Mouse (Mus musculus) heart, postnatal 25 days (tissue): ENCODE data around the gene Slc35b3. TPM values are rescaled to one million over a fixed set of nuclear protein-coding genes. Genes with fewer than 3 reads are reported as not detected.

Source experiments
- DNase-seq: peaks from one replicate; pipeline ENCODE4 v3.0.0; 2022; ENCODE audit warnings: low spot score
- intact Hi-C: fragments of 180-260 bp; cut with DNase I; formaldehyde crosslinking; loops from one replicate; pipeline ENCODE4 v1.15.1; 2025
- total RNA-seq, 2 experiments: library from RNA; stranded (reverse); gene quantifications; 2 replicates each; pipeline ENCODE4 v1.2.3; 2021

The Slc35b3 gene
- total RNA-seq, 2 experiments from 2014 or later, result 4.3 to 4.6 TPM

DNA sequence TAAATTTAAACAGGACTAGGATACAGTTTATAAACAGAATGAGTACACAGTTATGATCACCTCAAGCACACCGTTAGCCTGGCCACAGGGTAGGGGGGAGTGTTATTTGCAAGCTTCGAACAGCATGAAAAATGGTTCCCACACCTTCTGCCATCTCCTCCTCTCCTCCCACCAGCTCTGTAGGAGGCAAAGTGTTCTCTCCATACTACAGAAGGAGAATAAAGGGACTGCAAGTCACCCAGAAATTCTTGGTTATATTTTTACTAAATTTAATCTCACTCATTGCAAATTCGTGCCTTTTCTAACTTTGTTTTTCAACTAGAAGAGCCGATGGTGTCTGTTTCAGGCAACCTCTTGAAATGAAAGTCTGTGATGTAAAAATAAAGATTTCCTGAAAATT, 18.9 kb downstream of the Slc35b3 start:
- intact Hi-C loops, result no loop called here
- DNase-seq, result no peak

DNA sequence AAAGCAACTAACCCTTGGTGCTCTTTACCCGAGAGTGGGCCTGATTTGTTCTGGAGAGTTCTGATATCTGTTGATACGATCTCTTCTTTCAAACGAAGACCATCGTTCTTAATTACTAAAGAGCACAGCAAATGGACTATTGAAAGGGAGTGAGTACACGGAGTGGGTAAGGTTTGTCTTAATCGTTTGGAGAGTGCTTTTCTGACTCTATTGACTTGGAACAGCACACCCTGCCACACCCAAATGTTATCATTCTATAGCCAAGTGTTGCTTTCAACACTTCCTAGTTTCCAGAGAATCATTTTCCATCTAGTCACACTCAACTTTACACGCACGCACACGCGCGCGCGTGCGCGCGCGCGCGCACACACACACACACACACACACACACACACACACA, 19.4 kb downstream of the Slc35b3 start:
- intact Hi-C loops, result no loop called here
- no peak for DNase-seq

DNA sequence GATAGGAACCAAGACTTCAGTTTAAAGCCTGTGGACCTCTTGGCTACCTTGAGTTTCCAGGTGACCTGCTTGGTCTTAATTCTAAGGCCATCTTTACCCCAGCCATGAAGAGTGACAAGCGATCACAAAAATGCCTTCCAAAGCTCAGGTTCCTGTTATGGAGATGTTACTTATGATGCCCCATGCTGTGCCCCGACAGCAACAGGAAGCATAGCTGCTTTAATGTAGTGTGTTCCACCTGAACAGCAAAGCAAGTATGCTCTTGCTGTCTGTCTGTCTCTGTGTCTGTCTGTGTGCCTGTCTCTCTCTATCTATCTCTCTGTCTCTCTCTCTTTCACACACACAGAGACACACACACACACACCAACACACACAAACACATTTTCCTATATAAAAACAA, 22.2 kb downstream of the Slc35b3 start:
- intact Hi-C loops, result no loop called here
- no peak for DNase-seq

- no peak for DNase-seq
- intact Hi-C loops, result no loop called here
Measured at GRCm38 (mm10) chr13:38936860-38937471, 23.7 kb downstream of the Slc35b3 start.

DNA sequence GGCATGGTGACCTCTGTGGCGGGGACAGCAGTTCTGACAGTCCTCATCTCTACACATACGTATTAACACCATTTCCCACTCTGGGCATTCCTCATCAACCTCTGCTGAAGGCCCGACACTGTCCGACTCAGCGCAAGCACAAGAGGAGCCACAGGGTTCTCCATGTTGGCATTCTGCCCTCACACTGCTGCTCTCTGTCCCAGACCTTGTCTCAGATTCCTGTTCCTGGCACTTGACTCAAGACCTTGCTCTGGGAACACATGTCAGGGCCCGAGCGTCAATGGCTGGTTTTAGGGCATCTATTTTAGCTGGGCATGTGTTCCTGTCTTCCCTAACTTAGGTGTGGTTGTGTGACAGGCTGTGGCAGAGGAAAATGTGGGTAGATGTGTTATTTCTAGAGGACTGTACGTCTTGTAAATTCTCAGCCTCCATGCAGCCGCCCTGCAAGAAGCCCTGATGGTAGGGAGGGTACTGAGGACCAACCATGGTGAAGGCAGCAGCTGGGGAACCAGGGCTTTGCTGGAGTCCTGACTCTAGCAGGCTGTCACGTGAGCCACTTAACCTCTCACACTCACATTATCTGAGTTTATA, 24.7 kb downstream of the Slc35b3 start:
- intact Hi-C loops, result no loop called here
- no peak for DNase-seq

DNA sequence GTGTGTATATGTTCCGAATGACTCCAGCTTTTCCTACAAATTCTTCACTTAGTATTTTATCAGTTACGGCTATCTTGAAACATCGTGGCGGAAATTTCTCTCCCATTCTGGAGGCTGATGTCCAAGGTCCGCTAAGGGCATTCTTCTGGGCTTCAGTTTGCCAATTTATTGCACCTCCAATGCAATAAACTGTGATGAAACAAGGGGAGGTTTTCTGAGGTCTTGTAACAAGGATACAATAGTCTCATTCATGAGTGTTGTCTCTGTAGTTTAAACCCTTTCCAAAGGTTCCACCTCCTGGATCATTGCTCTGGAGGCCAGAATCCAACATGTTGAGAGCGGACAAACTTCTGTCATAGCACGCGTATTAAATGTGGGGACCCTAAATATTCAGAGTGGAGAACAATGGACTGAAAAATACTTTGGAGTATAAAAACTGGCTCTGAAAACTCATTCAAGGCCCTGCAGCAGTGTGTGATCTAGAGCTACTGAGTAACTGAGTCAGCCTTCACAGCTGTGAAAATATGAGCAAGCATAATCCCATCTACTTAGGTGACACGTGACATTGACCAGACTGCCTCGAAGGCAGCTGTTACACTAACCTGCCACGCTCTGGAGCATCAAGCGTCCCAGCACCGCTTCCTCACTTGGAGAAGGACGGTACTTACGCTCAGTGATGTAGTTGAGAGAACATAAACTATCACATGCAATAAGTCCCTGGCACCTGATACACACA, 30.7 kb downstream of the Slc35b3 start:
- intact Hi-C loops, result no loop called here
- no peak for DNase-seq

DNA sequence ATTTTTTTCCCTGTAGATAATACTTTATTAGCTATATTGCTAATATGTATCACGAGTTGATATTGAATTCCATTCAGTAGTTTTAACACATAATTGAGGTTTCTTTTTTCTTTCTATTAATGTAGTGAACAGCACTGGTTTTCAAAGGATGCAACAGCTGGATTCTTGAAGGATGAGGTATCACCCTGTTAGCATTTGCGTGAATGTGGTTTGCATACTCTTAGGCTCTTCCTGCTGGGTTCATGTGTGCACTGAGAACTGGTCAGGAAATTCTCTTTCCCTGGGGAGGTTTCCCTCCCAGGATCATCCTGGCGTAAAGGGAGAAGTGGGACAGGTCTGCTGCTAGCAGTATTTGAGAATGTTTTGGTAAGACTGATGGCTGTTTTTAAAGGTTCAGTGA, 38.0 kb downstream of the Slc35b3 start:
- DNase-seq, result no peak
- intact Hi-C loops, result no loop called here

DNA sequence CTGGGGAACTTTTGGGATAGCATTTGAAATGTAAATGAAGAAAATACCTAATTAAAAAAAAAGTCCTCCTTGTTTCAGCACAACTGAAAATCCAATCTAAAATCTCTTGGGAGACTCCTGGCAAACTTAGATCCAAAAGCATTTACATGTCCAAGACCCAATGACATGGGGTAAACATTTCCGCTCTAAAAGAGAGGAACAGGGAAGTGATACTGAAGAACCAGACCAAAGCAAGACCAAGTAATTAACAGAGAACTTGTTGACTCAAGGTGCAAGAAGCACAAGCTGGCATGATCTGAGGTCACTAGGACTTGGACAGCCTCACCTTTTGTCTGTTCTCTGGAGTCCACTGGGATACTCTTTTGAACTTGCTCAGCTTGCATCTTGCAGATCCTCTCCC, 39.4 kb downstream of the Slc35b3 start:
- intact Hi-C loops, result no loop called here

DNA sequence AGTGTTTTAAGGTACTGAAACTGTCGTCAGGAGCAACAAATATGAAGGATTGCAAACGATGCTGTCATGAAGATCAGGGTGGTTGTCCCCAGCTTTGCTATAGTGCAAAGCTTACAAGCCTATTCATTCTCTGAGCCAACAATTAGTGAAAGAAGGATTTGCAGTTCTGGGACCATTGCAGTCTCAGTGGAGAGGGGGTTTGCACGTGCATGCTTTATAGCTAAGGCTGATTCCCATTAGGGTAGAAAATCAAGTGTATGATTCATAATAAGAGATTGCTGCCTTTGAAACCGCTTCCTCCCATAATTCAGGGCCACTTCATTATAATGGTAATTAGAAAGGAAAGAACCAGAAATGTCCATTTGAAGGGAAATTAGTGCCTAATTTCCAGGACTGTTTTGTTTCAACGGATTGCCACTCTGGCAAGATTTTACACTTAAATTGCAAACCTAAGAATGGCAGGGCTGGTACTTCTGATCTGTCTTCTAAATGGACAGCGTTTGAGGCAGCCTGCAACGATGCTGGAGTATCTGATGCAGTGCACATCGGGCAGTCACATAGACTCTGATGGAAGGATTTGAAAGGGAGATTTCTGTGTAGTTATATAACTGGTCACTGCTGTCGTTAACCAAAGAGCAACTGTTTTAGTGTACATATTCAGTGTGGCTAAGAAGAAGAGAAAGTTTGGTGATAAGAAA, 42.3 kb downstream of the Slc35b3 start:
- no peak for DNase-seq
- intact Hi-C loops, result no loop called here

More for the DNA sequence above, 39.4 kb downstream of the Slc35b3 start:
- DNase-seq, result no peak

DNA sequence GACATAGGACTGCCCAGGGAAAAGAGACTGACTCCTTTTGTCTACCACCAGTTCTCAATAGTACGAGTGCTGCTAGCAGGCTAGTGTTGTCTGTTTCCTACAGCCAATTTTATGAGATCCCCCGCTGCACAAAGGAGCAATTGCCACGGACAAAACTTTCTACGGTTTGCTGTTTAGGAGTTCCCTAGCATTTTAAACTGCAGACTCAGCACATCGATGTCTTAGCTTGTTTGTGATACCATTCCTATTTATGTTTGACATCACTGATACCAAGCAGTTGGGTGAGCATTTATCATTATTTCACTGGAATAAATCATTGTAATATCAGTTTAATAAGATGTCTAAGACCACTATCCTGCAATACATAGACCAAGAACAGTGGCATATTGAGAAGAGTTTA, 43.1 kb downstream of the Slc35b3 start:
- intact Hi-C loops, result no loop called here
- DNase-seq, result no peak

DNA sequence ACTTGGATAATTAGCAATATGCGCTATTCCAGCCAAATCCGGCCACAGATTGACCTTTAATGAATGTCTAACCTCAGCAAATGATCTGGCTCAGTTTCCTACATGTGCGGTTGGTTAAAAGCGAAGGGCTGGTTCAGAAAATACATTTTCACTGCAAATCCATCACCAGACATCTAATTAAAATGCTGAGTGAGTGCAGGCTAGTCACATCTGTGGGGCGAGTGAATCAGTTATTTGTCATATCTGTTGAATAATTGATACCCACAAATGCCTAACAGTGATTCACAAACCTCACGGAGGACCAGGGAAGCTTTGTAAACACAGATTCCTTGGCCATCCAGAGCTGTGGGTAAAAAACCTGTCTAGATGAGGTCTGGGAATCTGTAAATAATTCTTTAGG, 45.9 kb downstream of the Slc35b3 start:
- intact Hi-C loops, result no loop called here

DNA sequence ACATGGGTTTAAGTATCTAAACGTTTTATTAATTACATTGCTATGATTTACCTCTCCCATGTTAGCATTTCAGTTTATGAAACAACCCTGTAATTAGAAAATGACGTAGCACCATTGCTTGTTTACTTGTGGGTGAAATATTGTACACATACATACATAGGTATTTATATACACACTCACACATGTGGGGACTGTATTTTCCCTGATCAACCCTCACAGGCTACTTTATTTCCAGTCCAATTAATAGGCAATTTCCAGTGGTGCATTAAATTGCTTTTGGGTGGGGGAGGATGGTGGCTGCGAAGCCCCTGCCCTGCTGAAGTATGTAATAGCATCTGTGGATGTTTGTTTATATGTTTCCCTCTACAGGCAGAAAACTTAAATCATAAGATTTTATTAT, 68.3 kb downstream of the Slc35b3 start:
- DNase-seq, result no peak
- intact Hi-C loops, result no loop called here

More for the DNA sequence above, 45.9 kb downstream of the Slc35b3 start:
- DNase-seq, result no peak
